Mouse (Mus musculus) kidney, adult 10 weeks (tissue): ENCODE results near the gene Strap. TPM values are rescaled to one million over a fixed set of nuclear protein-coding genes. Genes with fewer than 3 reads are reported as not detected.

ENCODE experiments used
- polyA plus RNA-seq: library from polyadenylated mRNA; stranded (reverse); fragments of 350-450 nt; fragmentation: Illumina TruSeq; extraction: RNeasy Lipid Tissue Mini Kit (QIAGEN cat#74804); gene quantifications from one replicate; pipeline ENCODE4 v1.2.3, GENCODE M21; 2014; ENCODE audit warnings: low read depth, low replicate concordance

Strap gene
- polyA plus RNA-seq: 160 TPM

DNA sequence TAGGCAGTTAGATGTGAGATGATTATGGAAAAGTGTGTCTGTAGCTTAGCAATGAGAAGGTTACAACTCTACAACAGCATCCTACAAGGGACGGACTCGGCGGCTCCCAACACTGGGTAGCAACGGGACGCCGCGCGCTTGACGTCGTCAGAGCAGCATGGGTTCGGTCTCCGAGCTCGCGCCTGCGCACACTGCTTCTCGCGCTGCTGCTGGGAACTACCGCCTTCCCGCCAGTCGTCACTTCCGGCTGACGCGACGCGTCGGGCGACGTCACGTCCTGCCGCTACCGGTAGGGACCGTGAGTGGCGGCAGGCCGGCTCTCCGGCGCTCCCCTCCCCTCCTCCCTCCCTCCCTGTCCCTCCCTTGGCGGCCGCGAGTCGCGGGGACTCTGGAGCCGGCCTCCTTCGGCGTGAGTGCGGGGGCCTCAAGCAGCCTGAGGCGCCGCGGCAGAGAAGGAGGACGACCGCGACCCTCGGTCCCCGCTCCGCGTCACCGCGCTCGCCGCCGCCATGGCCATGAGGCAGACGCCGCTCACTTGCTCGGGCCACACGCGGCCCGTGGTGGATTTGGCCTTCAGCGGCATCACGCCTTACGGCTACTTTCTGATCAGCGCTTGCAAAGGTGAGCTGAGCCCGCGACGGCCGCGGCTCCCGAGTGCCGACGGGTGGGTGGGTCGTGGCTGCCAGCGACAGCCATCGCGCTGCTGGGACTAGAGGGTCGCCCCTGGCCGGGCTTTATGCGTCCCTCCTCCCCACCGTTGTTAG, at the start of gene Strap:
Gene Strap (plus strand): TSS at position 233 of the 764 bp plus-strand sequence.

DNA sequence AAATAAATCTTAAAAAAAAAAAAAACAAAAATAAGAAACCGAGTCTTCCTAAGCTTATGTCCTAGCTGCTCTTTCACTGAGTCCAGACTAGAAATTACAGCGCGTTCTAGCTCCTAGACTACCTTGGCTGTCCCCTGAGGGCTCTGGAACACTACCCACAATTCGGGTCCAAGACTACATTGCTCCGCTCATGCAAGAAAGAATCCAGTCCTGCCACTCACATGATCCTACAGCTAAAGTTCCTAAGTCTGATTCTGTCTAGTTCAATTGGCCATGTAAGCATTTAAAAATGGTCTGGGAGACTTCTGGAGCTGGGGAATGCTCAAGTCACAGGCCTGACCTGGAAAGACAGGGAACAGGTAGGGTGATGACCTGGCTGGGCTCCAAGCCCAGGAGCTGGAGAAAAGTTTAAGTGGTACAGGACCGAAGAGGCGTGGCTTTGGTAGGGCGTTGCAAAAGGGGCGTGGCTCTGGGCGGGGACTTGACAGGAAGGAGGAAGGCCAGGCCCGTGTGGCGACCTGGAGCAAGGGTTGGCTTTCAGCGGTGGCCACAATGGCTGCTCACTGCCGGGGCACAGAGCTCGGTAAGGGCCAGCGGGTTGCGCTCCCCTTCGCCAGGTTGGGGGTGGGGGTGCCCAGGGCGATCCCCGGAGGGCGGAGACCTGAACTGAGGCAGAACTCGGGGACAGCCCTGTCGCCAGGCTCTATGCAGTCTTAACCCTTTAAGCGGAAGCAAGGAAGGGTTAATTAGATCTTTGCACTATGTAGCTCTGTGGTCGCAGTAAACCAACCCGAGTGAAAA, 19.4 kb downstream of the Strap start, which contains the start of gene Dera:
Gene Dera (plus strand): TSS at position 491 of the 801 bp plus-strand sequence.

Other genes starting within 250 kb of the Strap start
- 124 TPM for gene Eps8, start 80.2 kb upstream of the Strap start, polyA plus RNA-seq
- gene Dera, start 19.5 kb downstream of the Strap start, polyA plus RNA-seq: 117 TPM